Mouse (Mus musculus) G1E (cell line): ENCODE results near the gene Ica1l.

ENCODE experiments used
- CTCF ChIP-seq: IDR thresholded peaks from 2 replicates; pipeline ENCODE4 v1.5.1; 2012; ENCODE audit warnings: low read depth, low read length, inconsistent platforms, mixed read lengths
- GATA1 ChIP-seq: IDR thresholded peaks from 2 replicates; pipeline ENCODE4 v1.6.1; 2012; ENCODE audit warnings: borderline replicate concordance, low read length, inconsistent platforms, mixed read lengths
- TAL1 ChIP-seq: conservative IDR thresholded peaks from 2 replicates; pipeline ENCODE4 v1.6.1; 2012; ENCODE audit warnings: low read depth, low read length, inconsistent platforms, mixed read lengths

- TF ChIP-seq CTCF = no peak
- TF ChIP-seq TAL1 = no peak
- no peak for TF ChIP-seq GATA1
Observed at GRCm38 (mm10) chr1:60042796-60043469, at the start of gene Ica1l.
